ENCODE assay signal across 9 mouse cellular contexts in genomic region chr11:50379023-50379752, GRCm38 (mm10). TPM values are rescaled to one million over a fixed set of nuclear protein-coding genes. Genes with fewer than 3 reads are reported as not detected.
A peak's percentile ranks its signal among the peaks of the same experiment; 100 is the strongest.
DNase-seq lines count a peak whose midpoint lies in the region; ATAC-seq and TF ChIP-seq lines count a peak whose summit lies in the region.
"Had no signal": no experiment of that assay in that cellular context is flagged by ENCODE, and none has a peak within 500 bp of the region (broad histone marks: within the 10 kb centered on the region; RNA-seq: fewer than 3 reads in every experiment).

No protein-coding gene starts in this region.

- no peak overlapping the region for H3K27ac ChIP-seq in kidney, adult 2 months (ENCODE audit: insufficient read depth, low read depth, low read length)
- H3K27ac ChIP-seq in bone marrow macrophage, adult 2 months (ENCODE audit: insufficient read depth, low read depth, low read length), result peak overlapping the region; percentile 23
- H3K27ac ChIP-seq in hindbrain, embryonic 13.5 days, result no peak overlapping the region
- no peak overlapping the region for H3K27ac ChIP-seq in midbrain, embryonic 13.5 days

- 35% methylated on average over 12 of the region's 12 CpGs for WGBS in kidney, adult 2 months
- WGBS in hindbrain, embryonic 13.5 days, result 67% methylated on average over 12 of the region's 12 CpGs
- WGBS in midbrain, embryonic 13.5 days, result 68% methylated on average over 12 of the region's 12 CpGs

- peak overlapping the region; percentile 85; the same call in 1 of the 2 replicates for H3K4me3 ChIP-seq in kidney, adult 2 months (ENCODE audit: insufficient read depth, low read depth, low read length)
- H3K4me3 ChIP-seq in bone marrow macrophage, adult 2 months (ENCODE audit: insufficient read depth, low read length), result peak overlapping the region; percentile 98
- H3K4me3 ChIP-seq in hindbrain, embryonic 13.5 days, result peak overlapping the region; percentile 97
- peak overlapping the region; percentile 99 for H3K4me3 ChIP-seq in midbrain, embryonic 13.5 days (replicated peaks)

- H3K4me2 ChIP-seq in hindbrain, embryonic 13.5 days, result peak overlapping the region; percentile 81
- peak overlapping the region; percentile 76 for H3K4me2 ChIP-seq in midbrain, embryonic 13.5 days (replicated peaks)

- H3K4me1 ChIP-seq in kidney, adult 2 months (ENCODE audit: control insufficient read depth, insufficient read depth, low read length), result peaks cover 10% of the 10 kb centered on the region; the same call in 1 of the 2 replicates
- H3K4me1 ChIP-seq in bone marrow macrophage, adult 2 months (ENCODE audit: control insufficient read depth, insufficient read depth, low read length), result peaks cover 16% of the 10 kb centered on the region
- H3K4me1 ChIP-seq in hindbrain, embryonic 13.5 days (replicated peaks), result peaks cover 26% of the 10 kb centered on the region
- H3K4me1 ChIP-seq in midbrain, embryonic 13.5 days (replicated peaks), result peaks cover 34% of the 10 kb centered on the region

- no peaks in the 10 kb centered on the region for H3K27me3 ChIP-seq in kidney, adult 2 months (replicated peaks; ENCODE audit: control insufficient read depth, insufficient read depth, low read length)
- H3K27me3 ChIP-seq in hindbrain, embryonic 13.5 days, result no peaks in the 10 kb centered on the region
- no peaks in the 10 kb centered on the region for H3K27me3 ChIP-seq in midbrain, embryonic 13.5 days

- peak overlapping the region; percentile 99 for H3K9ac ChIP-seq in hindbrain, embryonic 13.5 days
- peak overlapping the region; percentile 99 for H3K9ac ChIP-seq in midbrain, embryonic 13.5 days (replicated peaks)

- no peak for ATAC-seq in hindbrain, embryonic 13.5 days (ENCODE audit: low FRiP score)
- ATAC-seq in midbrain, embryonic 13.5 days, result no peak
- no peak for ATAC-seq in megakaryocyte-erythroid progenitor cell, adult 5-6 weeks (replicated peaks; ENCODE audit: low FRiP score, low TSS enrichment, poor library complexity, severe bottlenecking)

- no peak for DNase-seq in kidney, adult 2 months
- DNase-seq in kidney, postnatal 10 days, result no peak
- no peak for DNase-seq in embryo, embryonic 11 days
- no peak for DNase-seq in ovary, postnatal 10 days (ENCODE audit: low spot score)

- no peak for TF ChIP-seq POLR2A in kidney, adult 2 months (IDR thresholded peaks at IDR 0.05; ENCODE audit: low read depth, low read length)
- no peak for TF ChIP-seq POLR2A in bone marrow macrophage, adult 2 months (IDR thresholded peaks at IDR 0.05; ENCODE audit: borderline replicate concordance, low read depth, low read length)

- H3K36me3 ChIP-seq in kidney, adult 2 months (ENCODE audit: control insufficient read depth, insufficient read depth, low read length), result peaks cover 12% of the 10 kb centered on the region
- peaks cover 27% of the 10 kb centered on the region for H3K36me3 ChIP-seq in hindbrain, embryonic 13.5 days
- peaks cover 26% of the 10 kb centered on the region for H3K36me3 ChIP-seq in midbrain, embryonic 13.5 days

- no peaks in the 10 kb centered on the region for H3K9me3 ChIP-seq in hindbrain, embryonic 13.5 days
- H3K9me3 ChIP-seq in midbrain, embryonic 13.5 days, result no peaks in the 10 kb centered on the region

- TF ChIP-seq CTCF in kidney, adult 2 months (conservative IDR thresholded peaks at IDR 0.05; ENCODE audit: insufficient read depth, insufficient read length, low read depth, low read length), result no peak
- TF ChIP-seq CTCF in bone marrow macrophage, adult 2 months (IDR thresholded peaks at IDR 0.05; ENCODE audit: low read depth, low read length), result no peak

RNA-seq across cellular contexts. Expression of gene Hnrnph1, which starts 2.4 kb away (rescaled TPM):
- polyA plus RNA-seq in kidney, adult 2 months (2012; rRNA removed), result 40.2 and 65.0 TPM in 2 replicates
- 293 and 335 TPM in 2 replicates for polyA plus RNA-seq in bone marrow macrophage, adult 2 months (2012; ENCODE audit: insufficient read depth, insufficient read length, missing spikeins)
- 534 and 549 TPM in 2 replicates for polyA plus RNA-seq in hindbrain, embryonic 13.5 days (2015; fragmentation: Nextera tagmentation; extraction: Ambion mirVana)
- 686 and 713 TPM in 2 replicates for polyA plus RNA-seq in midbrain, embryonic 13.5 days (2015; fragmentation: Nextera tagmentation; extraction: Ambion mirVana)
- 618 and 682 TPM in 2 replicates for total RNA-seq in megakaryocyte-erythroid progenitor cell, adult 5-6 weeks (2014; fragmentation: Nextera tagmentation)
- total RNA-seq in megakaryocyte-erythroid progenitor cell, adult 5-6 weeks (2017), result 798 and 1,044 TPM in 2 replicates

RNA-seq across cellular contexts. Expression of gene Cby3, which starts 24.9 kb away (rescaled TPM):
- 1.3 TPM in 2 replicates for polyA plus RNA-seq in kidney, adult 2 months (2012; rRNA removed)
- not detected in 2 replicates for polyA plus RNA-seq in bone marrow macrophage, adult 2 months (2012; ENCODE audit: insufficient read depth, insufficient read length, missing spikeins)
- 0.75 and 1.4 TPM in 2 replicates for polyA plus RNA-seq in hindbrain, embryonic 13.5 days (2015; fragmentation: Nextera tagmentation; extraction: Ambion mirVana)
- polyA plus RNA-seq in midbrain, embryonic 13.5 days (2015; fragmentation: Nextera tagmentation; extraction: Ambion mirVana), result 0.40 and 0.47 TPM in 2 replicates
- total RNA-seq in megakaryocyte-erythroid progenitor cell, adult 5-6 weeks (2014; fragmentation: Nextera tagmentation), result 1.0 TPM in 1 of 2 replicates, not detected in the other
- total RNA-seq in megakaryocyte-erythroid progenitor cell, adult 5-6 weeks (2017), result not detected in 2 replicates
- total RNA-seq: neutrophil, adult 5-6 weeks had no signal

RNA-seq across cellular contexts. Expression of gene Rufy1, which starts 51.7 kb away (rescaled TPM):
- polyA plus RNA-seq in kidney, adult 2 months (2012; rRNA removed), result 27.7 and 30.4 TPM in 2 replicates
- polyA plus RNA-seq in bone marrow macrophage, adult 2 months (2012; ENCODE audit: insufficient read depth, insufficient read length, missing spikeins), result 38.7 and 42.3 TPM in 2 replicates
- polyA plus RNA-seq in hindbrain, embryonic 13.5 days (2015; fragmentation: Nextera tagmentation; extraction: Ambion mirVana), result 22.7 and 27.5 TPM in 2 replicates
- polyA plus RNA-seq in midbrain, embryonic 13.5 days (2015; fragmentation: Nextera tagmentation; extraction: Ambion mirVana), result 25.0 and 27.4 TPM in 2 replicates
- total RNA-seq in megakaryocyte-erythroid progenitor cell, adult 5-6 weeks (2014; fragmentation: Nextera tagmentation), result 6.4 and 19.1 TPM in 2 replicates
- 21.3 and 22.3 TPM in 2 replicates for total RNA-seq in megakaryocyte-erythroid progenitor cell, adult 5-6 weeks (2017)

RNA-seq across cellular contexts. Expression of gene Canx, which starts 53.7 kb away (rescaled TPM):
- 84.1 and 118 TPM in 2 replicates for polyA plus RNA-seq in kidney, adult 2 months (2012; rRNA removed)
- 357 and 396 TPM in 2 replicates for polyA plus RNA-seq in bone marrow macrophage, adult 2 months (2012; ENCODE audit: insufficient read depth, insufficient read length, missing spikeins)
- 265 and 269 TPM in 2 replicates for polyA plus RNA-seq in hindbrain, embryonic 13.5 days (2015; fragmentation: Nextera tagmentation; extraction: Ambion mirVana)
- polyA plus RNA-seq in midbrain, embryonic 13.5 days (2015; fragmentation: Nextera tagmentation; extraction: Ambion mirVana), result 262 TPM in 2 replicates
- 331 and 366 TPM in 2 replicates for total RNA-seq in megakaryocyte-erythroid progenitor cell, adult 5-6 weeks (2014; fragmentation: Nextera tagmentation)
- total RNA-seq in megakaryocyte-erythroid progenitor cell, adult 5-6 weeks (2017), result 1,306 and 1,380 TPM in 2 replicates
